Mouse (Mus musculus) large intestine, adult 2 months (tissue): ENCODE measurements around the gene Spcs1. TPM values are rescaled to one million over a fixed set of nuclear protein-coding genes. Genes with fewer than 3 reads are reported as not detected.

Source experiments
- DNase-seq: peaks from one replicate; pipeline ENCODE4 v3.0.0-alpha.2; 2012; ENCODE audit warnings: low read depth, low spot score
- WGBS: fragments of 180-500 bp; shearing (Covaris S2); methylation state at CpG from one replicate; pipeline ENCODE4 v1.1.7; 2018; 5-methylcytosine and 5-hydroxymethylcytosine counted together
- polyA plus RNA-seq: library from polyadenylated mRNA; depleted of rRNA; stranded (reverse); fragments of >200 nt; gene quantifications from 2 replicates; pipeline ENCODE4 v1.2.3, GENCODE M21; 2012; rRNA removed

The Spcs1 gene
- 206 TPM in 2 replicates for polyA plus RNA-seq

- peak; percentile 67 for DNase-seq
- under 1% methylated on average over 84 of the region's 84 CpGs for WGBS
Observed at GRCm38 (mm10) chr14:31001307-31002205, at the start of gene Spcs1, which contains the start of gene Glt8d1. Gene Spcs1, minus strand, starts transcription at chr14:31001672. Gene Glt8d1, plus strand, starts transcription at chr14:31001400.

- DNase-seq = no peak
- WGBS = 95% methylated on average over 1 of the region's 1 CpGs
Observed at GRCm38 (mm10) chr14:31045817-31046216, 44.3 kb upstream of the Spcs1 start.

GRCm38 (mm10) chr14:31045296-31045695, 43.8 kb upstream of the Spcs1 start:
- no peak for DNase-seq
- WGBS = 96% methylated on average over 5 of the region's 5 CpGs

- WGBS = 82% methylated on average over 3 of the region's 3 CpGs
- DNase-seq = no peak
Observed at GRCm38 (mm10) chr14:31025785-31026184, 24.3 kb upstream of the Spcs1 start.

GRCm38 (mm10) chr14:31022579-31022978, 21.1 kb upstream of the Spcs1 start:
- no peak for DNase-seq
- WGBS = 24% methylated on average over 1 of the region's 1 CpGs

- peak; percentile 39 for DNase-seq
- WGBS = under 1% methylated on average over 54 of the region's 56 CpGs
Observed at GRCm38 (mm10) chr14:31019331-31020205, 18.1 kb upstream of the Spcs1 start.

GRCm38 (mm10) chr14:31018860-31019291, 17.4 kb upstream of the Spcs1 start, which contains the start of the genes Pbrm1 and Gnl3:
Gene Pbrm1, plus strand, starts transcription at chr14:31019138.
Gene Gnl3, minus strand, starts transcription at chr14:31019152.
- peak; percentile 67 for DNase-seq
- under 1% methylated on average over 52 of the region's 53 CpGs for WGBS

- no peak for DNase-seq
- WGBS = 2% methylated on average over 2 of the region's 2 CpGs
Observed at GRCm38 (mm10) chr14:31017854-31018253, 16.4 kb upstream of the Spcs1 start.

GRCm38 (mm10) chr14:31016063-31016462, 14.6 kb upstream of the Spcs1 start:
- DNase-seq = no peak
- 81% methylated on average over 1 of the region's 1 CpGs for WGBS

GRCm38 (mm10) chr14:31013928-31014327, 12.5 kb upstream of the Spcs1 start:
- no peak for DNase-seq
- WGBS = 98% methylated on average over 2 of the region's 2 CpGs

- 88% methylated on average over 3 of the region's 3 CpGs for WGBS
- DNase-seq = no peak
Observed at GRCm38 (mm10) chr14:31011588-31011987, 10.1 kb upstream of the Spcs1 start.

- 61% methylated on average over 5 of the region's 5 CpGs for WGBS
- no peak for DNase-seq
Observed at GRCm38 (mm10) chr14:31006779-31007178, 5.3 kb upstream of the Spcs1 start.

GRCm38 (mm10) chr14:31004527-31004926, 3.1 kb upstream of the Spcs1 start:
- no peak for DNase-seq
- WGBS = 73% methylated on average over 2 of the region's 2 CpGs

GRCm38 (mm10) chr14:31000816-31001306, 611 bp downstream of the Spcs1 start:
- WGBS = under 1% methylated on average over 21 of the region's 21 CpGs

GRCm38 (mm10) chr14:31000356-31000755, 1.1 kb downstream of the Spcs1 start:
- DNase-seq = no peak
- 44% methylated on average over 10 of the region's 10 CpGs for WGBS

More at GRCm38 (mm10) chr14:31000816-31001306, 611 bp downstream of the Spcs1 start:
- DNase-seq = no peak

GRCm38 (mm10) chr14:30996417-30996816, 5.1 kb downstream of the Spcs1 start:
- no peak for DNase-seq

GRCm38 (mm10) chr14:30976222-30976621, 25.2 kb downstream of the Spcs1 start:
- no peak for DNase-seq
- 43% methylated on average over 3 of the region's 3 CpGs for WGBS

GRCm38 (mm10) chr14:30974204-30974603, 27.3 kb downstream of the Spcs1 start:
- DNase-seq = no peak
- 71% methylated on average over 6 of the region's 6 CpGs for WGBS

GRCm38 (mm10) chr14:30960366-30960765, 41.1 kb downstream of the Spcs1 start:
- DNase-seq = no peak
- WGBS = 100% methylated on average over 1 of the region's 1 CpGs

GRCm38 (mm10) chr14:30959031-30959430, 42.4 kb downstream of the Spcs1 start:
- 92% methylated on average over 4 of the region's 4 CpGs for WGBS
- DNase-seq = no peak
